Mouse (Mus musculus) C2C12 (cell line): ENCODE measurements around the gene Gvin1. TPM values are rescaled to one million over a fixed set of nuclear protein-coding genes. Genes with fewer than 3 reads are reported as not detected.
"Not testable (repeated sequence)": the region's sequence is repeated elsewhere in the genome, so short reads cannot be mapped to it uniquely, and the experiment has no call there.

Source experiments
- H3K27me3 ChIP-seq: one replicate; pipeline ENCODE4 v1.6.1; 2011; ENCODE audit not compliant: control insufficient read depth, insufficient read depth, insufficient read length
- H3K36me3 ChIP-seq: one replicate; pipeline ENCODE4 v1.6.1; 2011; ENCODE audit not compliant: control insufficient read depth, insufficient read depth
- H3K4me3 ChIP-seq: one replicate; pipeline ENCODE4 v1.5.1; 2011; ENCODE audit warnings: mild to moderate bottlenecking, control low read depth; ENCODE audit not compliant: poor library complexity, insufficient read depth, severe bottlenecking
- H3K79me2 ChIP-seq: one replicate; pipeline ENCODE4 v1.6.1; 2011; ENCODE audit not compliant: control insufficient read depth, insufficient read depth
- H3K79me3 ChIP-seq: one replicate; pipeline ENCODE4 v1.6.1; 2011; ENCODE audit warnings: low read depth, control low read depth
- H3ac ChIP-seq: one replicate; pipeline ENCODE3; 2011; ENCODE audit warnings: low read depth; ENCODE audit not compliant: control insufficient read depth, insufficient read length
- CEBPB ChIP-seq: IDR thresholded peaks from one replicate; pipeline ENCODE4 v1.6.1; 2011; ENCODE audit warnings: low read depth, mild to moderate bottlenecking, control low read depth, moderate library complexity
- CTCF ChIP-seq: IDR thresholded peaks from one replicate; pipeline ENCODE4 v1.5.1; 2011; ENCODE audit not compliant: control insufficient read depth, insufficient read depth, insufficient read length
- FOSL1 ChIP-seq: IDR thresholded peaks from one replicate; pipeline ENCODE4 v1.8.0; 2011; ENCODE audit warnings: mild to moderate bottlenecking, low read length; ENCODE audit not compliant: poor library complexity, insufficient read depth, severe bottlenecking
- MAX ChIP-seq: IDR thresholded peaks from one replicate; pipeline ENCODE4 v1.6.1; 2011; ENCODE audit warnings: mild to moderate bottlenecking, control low read depth
- MYOD1 ChIP-seq: IDR thresholded peaks from one replicate; pipeline ENCODE4 v1.6.1; 2011; ENCODE audit warnings: low read depth; ENCODE audit not compliant: control insufficient read depth, insufficient read length
- MYOG ChIP-seq: IDR thresholded peaks from one replicate; pipeline ENCODE4 v1.6.1; 2011; ENCODE audit not compliant: control insufficient read depth, insufficient read length; ENCODE audit errors: extremely low read depth
- USF1 ChIP-seq: IDR thresholded peaks from one replicate; pipeline ENCODE4 v1.6.1; 2011; ENCODE audit warnings: low read depth, mild to moderate bottlenecking, control low read depth, moderate library complexity
- long read RNA-seq, 2 experiments: library from polyadenylated mRNA; unstranded; transcript quantifications; one replicate each; pipeline ENCODE4 v2.0.0; 2019 to 2020
- polyA plus RNA-seq: library from polyadenylated mRNA; unstranded; fragments of >200 nt; fragmentation: generic; extraction: Trizol; gene quantifications from one replicate; pipeline ENCODE4 v1.2.1, GENCODE M21; 2012; ENCODE audit warnings: missing spikeins

Gene Gvin1
- not detected for polyA plus RNA-seq
- long read RNA-seq, experiment 1, result 0 reads
- long read RNA-seq, experiment 2, result 0 reads

DNA sequence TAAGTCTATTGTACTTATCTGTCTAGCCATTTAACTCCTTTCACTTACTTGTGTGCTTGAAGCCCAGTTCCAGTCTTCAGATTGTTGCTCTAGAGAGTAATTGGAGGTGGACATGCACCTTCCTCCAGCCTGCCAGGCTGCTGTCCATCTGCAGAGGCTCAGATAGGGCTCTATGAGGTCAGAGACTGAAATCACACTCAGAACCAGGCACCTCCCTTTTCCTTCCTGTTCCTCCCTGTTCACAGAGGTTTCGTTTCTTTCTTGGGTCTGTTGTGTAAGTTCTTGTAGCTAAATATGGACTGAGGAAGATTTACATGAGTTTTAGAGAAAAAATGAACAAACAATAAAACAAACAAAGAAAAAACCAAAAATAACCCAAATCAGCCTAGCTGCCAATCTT, at the start of gene Gvin1:
Gene Gvin1 (minus strand): TSS at position 150 of the 400 bp plus-strand sequence.
- H3K79me2 ChIP-seq, H3ac ChIP-seq, H3K79me3 ChIP-seq, H3K4me3 ChIP-seq, H3K36me3 ChIP-seq, H3K27me3 ChIP-seq: not testable (repeated sequence)

DNA sequence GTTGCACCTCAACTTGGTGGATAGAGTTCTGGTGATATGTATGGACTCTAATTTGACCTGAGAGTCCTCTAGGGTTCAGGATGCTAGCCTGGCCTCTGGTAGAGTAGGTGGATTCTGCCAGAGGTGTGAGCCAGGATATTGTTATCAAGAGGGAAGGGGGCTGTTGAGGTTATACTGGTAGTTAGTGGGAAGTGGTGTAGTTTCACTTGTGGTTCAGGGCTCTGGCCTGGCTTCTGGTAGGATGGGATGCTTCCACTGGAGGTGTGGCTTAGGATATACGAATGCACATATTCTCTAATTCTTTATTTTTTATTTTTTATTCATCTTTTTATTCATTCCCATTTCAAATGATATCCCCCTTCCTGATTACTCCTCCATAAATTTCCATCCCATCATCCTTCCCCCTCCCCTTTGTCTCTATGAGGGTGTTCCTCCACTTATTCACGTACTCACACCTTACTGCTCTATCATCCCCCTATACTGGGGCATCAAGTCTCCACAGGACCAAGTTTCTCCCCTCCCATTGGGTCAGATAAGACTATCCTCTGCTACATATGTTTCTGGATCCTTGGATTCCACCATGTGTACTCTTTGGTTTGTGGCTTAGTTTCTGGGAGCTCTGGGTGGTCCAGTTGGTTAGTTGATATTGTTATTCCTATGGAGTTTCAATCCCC, 36.9 kb upstream of the Gvin1 start:
- Histone ChIP-seq H3K79me3 (no peaks in the 10 kb centered on the region), H3K36me3 (no peaks in the 10 kb centered on the region), H3K79me2 (no peaks in the 10 kb centered on the region), H3K4me3 (no peak overlapping the region), H3ac (no peak overlapping the region), H3K27me3 (no peaks in the 10 kb centered on the region)
- TF ChIP-seq MYOD1, result no peak
- no peak for TF ChIP-seq CTCF
- no peak for TF ChIP-seq MYOG
- TF ChIP-seq CEBPB, result no peak
- no peak for TF ChIP-seq USF1
- no peak for TF ChIP-seq FOSL1
- TF ChIP-seq MAX, result no peak

DNA sequence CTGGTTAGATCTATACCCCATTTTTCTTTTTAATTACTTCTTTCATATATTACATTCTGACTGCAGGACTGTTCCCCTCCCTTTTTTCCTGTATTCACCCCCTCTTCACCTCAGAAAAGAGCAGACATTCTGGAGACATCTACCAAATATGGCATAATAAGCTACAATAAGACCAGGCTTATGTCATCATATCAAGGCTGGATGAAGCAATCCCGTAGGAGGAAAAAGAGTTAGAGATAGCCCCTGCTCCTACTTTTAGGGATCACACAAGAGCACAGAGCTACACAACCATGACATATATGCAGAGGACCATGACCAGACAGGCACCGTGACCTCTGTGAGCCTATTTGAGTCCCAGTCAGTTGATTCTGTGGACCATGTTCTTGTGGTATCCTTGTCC, 33.8 kb upstream of the Gvin1 start:
- TF ChIP-seq MAX (no peak), USF1 (no peak), FOSL1 (no peak), CTCF (no peak), CEBPB (no peak), MYOG (no peak), MYOD1 (no peak)
- Histone ChIP-seq H3ac (no peak overlapping the region), H3K79me3 (no peaks in the 10 kb centered on the region), H3K27me3 (no peaks in the 10 kb centered on the region), H3K4me3 (no peak overlapping the region), H3K36me3 (no peaks in the 10 kb centered on the region), H3K79me2 (no peaks in the 10 kb centered on the region)

DNA sequence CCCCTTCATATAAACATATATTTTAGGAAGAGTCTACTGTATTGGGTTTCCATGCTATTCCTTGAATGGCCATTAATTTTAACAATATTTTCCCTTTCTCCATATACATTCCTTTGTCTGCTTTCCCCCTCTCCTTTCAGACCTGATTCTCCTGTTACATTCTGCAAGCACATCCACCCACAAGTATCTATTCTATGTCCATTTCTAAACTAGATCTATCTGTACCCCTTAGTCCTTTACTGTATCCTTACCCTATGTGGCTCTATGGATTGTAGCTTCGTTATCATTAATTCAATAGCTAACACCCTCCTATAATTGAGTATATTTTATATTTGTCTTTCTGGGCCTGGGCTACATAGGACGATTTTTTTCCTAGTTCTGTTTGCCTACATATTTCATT, 33.1 kb upstream of the Gvin1 start:
- no peaks in the 10 kb centered on the region for H3K27me3 ChIP-seq
- TF ChIP-seq CTCF, result no peak
- TF ChIP-seq MYOD1, result no peak
- no peak for TF ChIP-seq CEBPB
- no peak for TF ChIP-seq FOSL1
- TF ChIP-seq USF1, result no peak
- no peak for TF ChIP-seq MAX
- no peak for TF ChIP-seq MYOG
- H3K79me3 ChIP-seq, result no peaks in the 10 kb centered on the region
- H3K79me2 ChIP-seq, result no peaks in the 10 kb centered on the region
- H3K36me3 ChIP-seq, result no peaks in the 10 kb centered on the region
- no peak overlapping the region for H3ac ChIP-seq
- H3K4me3 ChIP-seq, result no peak overlapping the region

DNA sequence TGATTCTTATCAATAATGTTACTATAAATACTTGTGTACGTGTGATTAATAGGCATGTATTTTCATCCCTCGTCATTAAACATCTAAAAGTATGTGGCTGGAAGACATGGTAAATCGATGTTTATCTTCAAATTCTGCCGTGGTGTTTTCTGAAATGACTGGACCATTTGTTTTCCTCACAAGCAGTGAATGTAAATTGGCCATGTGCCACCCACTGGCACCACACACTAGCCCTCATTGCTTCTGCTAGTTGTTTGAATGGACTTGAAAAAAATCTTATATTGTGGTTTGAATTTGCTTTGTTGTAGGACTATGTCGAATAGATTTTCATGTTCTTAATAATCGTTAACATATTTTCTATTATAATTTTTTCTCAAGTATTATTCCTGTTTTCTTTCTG, 30.5 kb upstream of the Gvin1 start:
- no peaks in the 10 kb centered on the region for H3K79me2 ChIP-seq
- no peaks in the 10 kb centered on the region for H3K79me3 ChIP-seq
- no peak overlapping the region for H3K4me3 ChIP-seq
- no peak for TF ChIP-seq MYOD1
- no peak for TF ChIP-seq MYOG
- no peak for TF ChIP-seq USF1
- TF ChIP-seq CTCF, result no peak
- no peak for TF ChIP-seq FOSL1
- no peak for TF ChIP-seq MAX
- TF ChIP-seq CEBPB, result no peak
- no peaks in the 10 kb centered on the region for H3K27me3 ChIP-seq
- H3ac ChIP-seq, result no peak overlapping the region
- no peaks in the 10 kb centered on the region for H3K36me3 ChIP-seq

DNA sequence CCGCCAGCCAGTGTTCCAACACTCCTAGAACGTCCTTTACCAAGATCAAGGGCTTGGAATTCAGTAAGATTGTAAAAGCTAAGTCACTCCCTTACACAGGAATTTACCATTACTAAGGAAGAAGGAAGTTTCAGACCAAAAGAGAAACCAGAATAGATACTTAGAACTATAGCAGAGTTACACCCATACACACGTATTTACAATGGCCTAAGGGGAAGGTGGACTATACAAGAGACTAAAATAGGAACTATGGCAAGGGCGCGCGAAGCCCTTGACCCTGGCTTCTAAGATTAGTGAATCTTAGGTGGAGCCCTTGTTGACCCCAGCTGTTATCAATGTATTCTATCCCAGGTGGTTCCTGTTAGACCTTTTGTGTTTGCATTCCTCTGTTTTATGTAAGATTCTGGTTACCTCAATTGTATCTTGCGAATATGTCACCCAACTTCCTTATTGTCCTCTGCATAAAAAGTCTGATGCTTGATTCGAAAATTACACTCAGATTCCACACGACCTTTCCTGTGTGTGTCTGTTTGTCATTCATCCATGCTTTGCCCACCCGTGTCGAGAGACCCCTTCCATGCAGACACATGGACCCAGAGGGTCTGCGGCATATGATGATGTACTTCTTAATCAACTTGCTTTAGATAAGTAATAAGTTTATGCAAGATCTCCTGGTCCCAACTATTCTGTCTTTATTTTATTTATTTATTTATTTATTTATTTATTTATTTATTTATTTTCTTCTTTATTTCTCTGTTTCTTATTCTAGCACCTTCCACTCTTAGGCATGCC, 25.6 kb upstream of the Gvin1 start:
- not testable (repeated sequence) for H3K4me3 ChIP-seq, H3K27me3 ChIP-seq, H3K79me2 ChIP-seq, H3ac ChIP-seq, H3K79me3 ChIP-seq, H3K36me3 ChIP-seq
